Mouse (Mus musculus) frontal cortex, postnatal 25 days (tissue): Measurements from ENCODE around the gene Mthfsd.

Experiments
- DNase-seq, 2 experiments: peaks; one replicate each; pipeline ENCODE4 v3.0.0; 2022; ENCODE audit warnings: low spot score in 2 of 2

Mthfsd gene

GRCm38 (mm10) chr8:121122368-121122767 lies 14.2 kb upstream of the Mthfsd start:
- DNase-seq = no peak

DNA sequence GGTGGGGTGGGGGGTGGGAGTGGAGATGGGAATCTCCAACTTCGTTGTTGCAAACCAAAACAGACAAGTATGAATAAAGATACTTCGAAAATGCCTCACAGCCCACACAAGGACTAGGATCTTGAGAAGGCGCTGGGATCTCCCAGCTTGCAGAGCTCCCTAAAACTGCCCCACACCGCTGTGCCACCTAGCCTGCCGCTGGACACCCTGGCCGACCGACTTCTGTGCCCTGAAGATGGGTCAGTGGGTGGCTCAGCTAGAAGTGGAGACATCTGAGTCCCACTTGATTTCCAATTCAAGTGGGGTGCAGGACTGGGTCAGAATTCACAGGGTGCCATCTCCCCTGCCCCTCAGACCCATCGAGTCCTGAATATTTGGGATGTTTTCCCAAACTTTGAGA lies 13.5 kb upstream of the Mthfsd start:
- no peak for DNase-seq

- DNase-seq = no peak
Observed at GRCm38 (mm10) chr8:121120456-121121419, 12.5 kb upstream of the Mthfsd start.

- no peak for DNase-seq
Observed at GRCm38 (mm10) chr8:121119635-121120455, 11.7 kb upstream of the Mthfsd start.

- no peak for DNase-seq
Observed at GRCm38 (mm10) chr8:121118634-121119420, 10.6 kb upstream of the Mthfsd start.

DNA sequence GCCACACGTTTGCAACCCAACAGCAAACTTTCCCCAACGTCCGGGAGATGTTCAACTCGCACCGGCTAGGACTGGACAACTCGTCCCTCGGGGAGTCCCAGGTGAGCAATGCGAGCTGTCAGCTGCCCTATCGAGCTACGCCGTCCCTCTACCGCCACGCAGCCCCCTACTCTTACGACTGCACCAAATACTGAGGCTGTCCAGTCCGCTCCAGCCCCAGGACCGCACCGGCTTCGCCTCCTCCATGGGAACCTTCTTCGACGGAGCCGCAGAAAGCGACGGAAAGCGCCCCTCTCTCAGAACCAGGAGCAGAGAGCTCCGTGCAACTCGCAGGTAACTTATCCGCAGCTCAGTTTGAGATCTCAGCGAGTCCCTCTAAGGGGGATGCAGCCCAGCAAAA lies 9.7 kb upstream of the Mthfsd start:
- no peak for DNase-seq

GRCm38 (mm10) chr8:121117186-121117651 lies 9.0 kb upstream of the Mthfsd start:
- DNase-seq = no peak

- DNase-seq = no peak
Observed at GRCm38 (mm10) chr8:121116591-121117185, 8.5 kb upstream of the Mthfsd start.

DNA sequence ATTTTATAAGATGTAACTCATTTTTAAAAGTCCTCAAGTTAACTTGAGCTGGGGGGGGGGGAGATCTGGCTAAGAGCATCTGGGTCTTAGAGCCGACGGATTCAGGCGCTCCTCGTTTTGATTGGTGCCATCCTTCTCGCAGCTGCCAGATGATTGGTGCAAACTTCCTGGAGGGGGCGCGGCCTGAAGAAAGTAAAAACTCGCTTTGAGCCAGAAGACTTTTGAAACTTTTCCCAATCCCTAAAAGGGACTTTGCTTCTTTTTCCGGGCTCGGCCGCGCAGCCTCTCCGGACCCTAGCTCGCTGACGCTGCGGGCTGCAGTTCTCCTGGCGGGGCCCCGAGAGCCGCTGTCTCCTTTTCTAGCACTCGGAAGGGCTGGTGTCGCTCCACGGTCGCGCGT lies 7.8 kb upstream of the Mthfsd start, which contains the start of gene Foxc2:
Gene Foxc2, plus strand, starts transcription at position 224 of the 400 bp plus-strand sequence.
- DNase-seq = peak in 1 of 2 experiments; percentile 36

GRCm38 (mm10) chr8:121115136-121115535 lies 6.9 kb upstream of the Mthfsd start:
- DNase-seq = no peak

GRCm38 (mm10) chr8:121113261-121113660 lies 5.1 kb upstream of the Mthfsd start:
- DNase-seq = peak; percentile 98

- DNase-seq = no peak
Observed at GRCm38 (mm10) chr8:121111145-121111907, 3.1 kb upstream of the Mthfsd start.

- no peak for DNase-seq
Observed at GRCm38 (mm10) chr8:121108657-121109056, 465 bp upstream of the Mthfsd start.

- peak; percentile 57 to 68 for DNase-seq
Observed at GRCm38 (mm10) chr8:121104049-121104818, 4.0 kb downstream of the Mthfsd start.

DNA sequence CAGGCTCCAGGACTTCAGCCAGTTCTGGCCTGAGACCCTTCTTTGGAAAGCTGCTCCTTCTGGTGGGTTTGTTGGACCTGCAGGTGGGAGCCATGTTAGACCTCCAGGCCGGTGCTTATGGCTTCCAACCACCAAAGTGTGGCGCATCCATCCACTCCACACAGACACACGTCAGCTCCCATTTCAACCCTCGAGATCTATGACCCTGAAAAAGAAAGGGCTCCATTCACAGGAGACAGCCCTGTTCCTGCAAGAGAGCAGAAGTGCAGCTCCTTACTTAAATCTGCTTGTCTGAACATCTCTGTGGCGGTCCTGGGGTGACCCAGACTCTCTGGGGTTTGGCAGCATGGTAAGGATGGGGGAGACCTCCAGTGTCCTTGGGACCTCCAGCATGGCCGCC lies 14.7 kb downstream of the Mthfsd start:
- DNase-seq = no peak

- DNase-seq = peak; percentile 74 to 79
Observed at GRCm38 (mm10) chr8:121092627-121093026, 15.6 kb downstream of the Mthfsd start.

DNA sequence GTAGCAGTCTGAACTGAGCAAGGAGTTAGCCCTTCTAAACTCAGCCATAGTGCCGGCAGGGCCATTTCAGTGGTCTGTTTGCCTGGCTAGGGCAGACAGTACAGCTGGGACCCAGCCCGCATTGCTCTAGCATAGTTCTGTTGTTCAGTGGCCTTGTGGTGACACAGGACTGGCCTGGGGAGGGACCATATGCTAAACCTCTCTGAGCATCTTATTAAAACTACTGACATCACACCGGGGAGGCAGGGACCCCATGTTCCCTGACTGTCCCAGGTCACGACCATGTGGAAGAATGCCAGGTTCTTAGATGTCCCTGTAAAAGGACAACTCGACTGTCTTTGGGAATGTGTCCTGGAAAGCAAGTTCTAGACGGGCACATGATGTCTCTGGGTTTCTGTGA lies 16.1 kb downstream of the Mthfsd start:
- no peak for DNase-seq

DNA sequence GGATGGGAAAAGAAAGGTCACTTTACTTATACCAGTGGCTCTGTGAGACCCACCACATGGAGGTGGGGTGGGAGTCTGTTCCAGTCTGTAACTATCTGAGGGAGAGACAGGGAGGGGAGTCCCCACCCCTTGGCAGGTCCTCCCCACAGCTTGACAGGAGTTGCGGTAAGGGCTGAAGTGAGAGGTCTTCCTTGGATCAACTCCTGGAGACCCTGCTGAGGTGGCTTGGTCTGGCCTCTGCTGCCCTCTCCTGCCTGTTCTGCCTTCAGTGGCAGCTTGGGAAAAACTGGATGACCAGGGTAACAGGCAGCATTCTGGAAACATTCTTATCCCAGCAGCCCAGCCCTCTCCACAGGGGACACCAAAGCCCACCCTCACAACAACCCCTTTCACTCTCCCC lies 17.5 kb downstream of the Mthfsd start:
- no peak for DNase-seq

GRCm38 (mm10) chr8:121089631-121090380 lies 18.4 kb downstream of the Mthfsd start:
- no peak for DNase-seq
